Comparison of ENCODE assay signal across 16 mouse cellular contexts in the genomic region with DNA sequence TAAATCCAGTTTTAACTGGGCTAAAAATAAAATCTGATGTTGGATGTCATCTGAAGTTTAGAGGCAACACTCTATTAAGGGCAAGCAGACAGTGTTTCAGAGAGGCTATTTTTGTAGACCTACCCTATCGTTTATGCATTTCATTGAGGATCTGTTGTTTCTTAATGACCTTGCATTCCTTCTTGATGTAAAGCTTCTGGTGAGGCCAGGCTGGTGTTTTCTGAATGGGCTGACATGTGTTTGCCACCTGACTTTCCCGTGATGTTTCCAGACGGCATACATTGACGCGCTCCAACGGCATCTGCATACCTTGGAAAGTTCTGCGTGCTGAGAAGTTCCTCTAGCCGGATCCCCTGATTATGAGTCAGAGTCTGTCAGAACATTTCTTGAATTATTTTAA.
A peak's percentile ranks its signal among the peaks of the same experiment; 100 is the strongest.
DNase-seq lines count a peak whose midpoint lies in the region; ATAC-seq and TF ChIP-seq lines count a peak whose summit lies in the region.
"Had no signal": no experiment of that assay in that cellular context is flagged by ENCODE, and none has a peak within 500 bp of the region (broad histone marks: within the 10 kb centered on the region; RNA-seq: fewer than 3 reads in every experiment).

No protein-coding gene starts in this region.

- no peak overlapping the region for H3K9ac ChIP-seq in heart, adult 2 months (ENCODE audit: low read depth, low read length)
- no peak overlapping the region for H3K9ac ChIP-seq in lung, postnatal 0 days (replicated peaks; ENCODE audit: low read depth)
- H3K9ac ChIP-seq: hindbrain, embryonic 13.5 days; lung, embryonic 14.5 days had no signal

- H3K4me1 ChIP-seq in heart, adult 2 months (ENCODE audit: control insufficient read depth, insufficient read depth, low read length): peaks cover 6% of the 10 kb centered on the region
- no peaks in the 10 kb centered on the region for H3K4me1 ChIP-seq in lung, postnatal 0 days (ENCODE audit: insufficient read depth, low read depth, low read length)
- H3K4me1 ChIP-seq: hindbrain, embryonic 13.5 days had no signal

- peak in 1 of 2 experiments; percentile 38 for DNase-seq in heart, adult 2 months
- DNase-seq in heart, adult 11 months: no peak
- DNase-seq in lung, postnatal 0 days (ENCODE audit: low spot score): peak; percentile 62
- no peak for DNase-seq in lung, postnatal 10 days
- DNase-seq in fibroblast of lung, adult 2 months (ENCODE audit: low read depth): peak; percentile 79
- peak; percentile 76 for DNase-seq in mesoderm, embryonic 11.5 days (ENCODE audit: low read depth, low spot score)
- DNase-seq in layer of hippocampus, postnatal 14 days (ENCODE audit: low spot score in 2 of 2): no peak
- no peak for DNase-seq in urinary bladder, postnatal 10 days (ENCODE audit: low spot score)
- DNase-seq: cerebellum, postnatal 36 days; kidney, postnatal 36 days; liver; thymus, adult 2 months had no signal

- no peaks in the 10 kb centered on the region for H3K9me3 ChIP-seq in lung, postnatal 0 days (ENCODE audit: low read length)
- H3K9me3 ChIP-seq: forebrain, embryonic 10.5 days; hindbrain, embryonic 13.5 days had no signal

- 0 out of 2 replicates have a peak, but pooled peaks have one; percentile 28 for TF ChIP-seq EP300 in heart, adult 2 months (IDR thresholded peaks at IDR 0.05; ENCODE audit: insufficient read depth, low read depth, low read length)
- no peak for TF ChIP-seq EP300 in lung, postnatal 0 days (IDR thresholded peaks at IDR 0.05)

- no peaks in the 10 kb centered on the region for H3K79me2 ChIP-seq in heart, adult 2 months (replicated peaks; ENCODE audit: control insufficient read depth, insufficient read depth, low read length)

- TF ChIP-seq POLR2A in heart, adult 2 months (IDR thresholded peaks at IDR 0.05; ENCODE audit: insufficient read depth, low read depth, low read length): no peak

- intact Hi-C loops in heart, adult 2 months (cut with DNase I): loop anchor here (5.0 kb wide), 1 partner anchor 37 kb away; no protein-coding TSS in a partner anchor

- ATAC-seq in lung, postnatal 0 days: 0 out of 2 replicates have a peak, but pooled peaks have one; percentile 28
- ATAC-seq: intestine, embryonic 16.5 days had no signal

- no peak overlapping the region for H3K4me3 ChIP-seq in heart, adult 2 months
- no peak overlapping the region for H3K4me3 ChIP-seq in lung, postnatal 0 days (ENCODE audit: low read depth, low read length)
- H3K4me3 ChIP-seq: forebrain, embryonic 10.5 days; hindbrain, embryonic 13.5 days had no signal

- no peak for TF ChIP-seq CTCF in heart, adult 2 months (IDR thresholded peaks at IDR 0.05)
- TF ChIP-seq CTCF in lung, postnatal 0 days (IDR thresholded peaks at IDR 0.05): no peak

- peak overlapping the region; percentile 87 for H3K27ac ChIP-seq in heart, adult 2 months
- no peak overlapping the region for H3K27ac ChIP-seq in lung, postnatal 0 days (ENCODE audit: low read length)
- H3K27ac ChIP-seq: forebrain, embryonic 10.5 days; hindbrain, embryonic 13.5 days had no signal

- WGBS in heart, adult 2 months: 54% methylated on average over 8 of the region's 8 CpGs
- WGBS in lung, postnatal 0 days: 61% methylated on average over 8 of the region's 8 CpGs

- peaks cover 16% of the 10 kb centered on the region for H3K36me3 ChIP-seq in heart, adult 2 months (ENCODE audit: control insufficient read depth, insufficient read depth, low read length)
- H3K36me3 ChIP-seq in lung, postnatal 0 days (ENCODE audit: insufficient read depth, low read length): no peaks in the 10 kb centered on the region
- H3K36me3 ChIP-seq: forebrain, embryonic 10.5 days; hindbrain, embryonic 13.5 days had no signal

- no peak overlapping the region for H3K4me2 ChIP-seq in lung, postnatal 0 days (replicated peaks; ENCODE audit: low read depth, low read length)
- H3K4me2 ChIP-seq: hindbrain, embryonic 13.5 days; lung, embryonic 14.5 days had no signal

- H3K27me3 ChIP-seq in heart, adult 2 months (ENCODE audit: control insufficient read depth, insufficient read depth, low read length): no peaks in the 10 kb centered on the region
- no peaks in the 10 kb centered on the region for H3K27me3 ChIP-seq in lung, postnatal 0 days (replicated peaks; ENCODE audit: insufficient read depth, low read length)
- H3K27me3 ChIP-seq: hindbrain, embryonic 13.5 days had no signal

Comparison
In these comparisons a context has a peak if more than half of its experiments do, and no peak if none do; other contexts are left out.
1. DNase-seq: peak in lung, postnatal 0 days (single experiment), fibroblast of lung, adult 2 months (single experiment) and mesoderm, embryonic 11.5 days (single experiment); none in heart, adult 11 months (single experiment), lung, postnatal 10 days (single experiment), layer of hippocampus, postnatal 14 days (0 of 2) and urinary bladder, postnatal 10 days (single experiment).